In the genomic region with DNA sequence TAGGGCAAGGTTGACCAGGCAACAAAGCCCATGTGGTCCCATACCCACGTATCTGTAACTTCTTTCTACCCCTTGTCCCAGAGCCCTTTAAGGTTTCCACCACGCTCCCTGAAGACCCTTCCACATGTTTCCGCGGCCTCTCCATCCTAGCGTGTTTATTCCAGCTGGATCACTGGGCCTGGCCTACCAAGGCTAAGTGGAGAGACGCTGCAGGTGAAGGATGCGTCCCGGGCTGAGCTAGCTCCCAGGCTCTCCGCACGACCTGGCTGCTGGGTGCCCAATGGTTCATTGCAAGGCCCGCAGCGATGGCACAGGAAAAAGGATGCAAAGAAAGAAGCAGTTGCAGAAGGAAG, we compare ENCODE assay signal across 9 mouse cellular contexts. TPM values are rescaled to one million over a fixed set of nuclear protein-coding genes. Genes with fewer than 3 reads are reported as not detected.
A peak's percentile ranks its signal among the peaks of the same experiment; 100 is the strongest.
DNase-seq lines count a peak whose midpoint lies in the region; ATAC-seq and TF ChIP-seq lines count a peak whose summit lies in the region.
"Had no signal": no experiment of that assay in that cellular context is flagged by ENCODE, and none has a peak within 500 bp of the region (broad histone marks: within the 10 kb centered on the region; RNA-seq: fewer than 3 reads in every experiment).

No protein-coding gene starts in this region.

- WGBS in heart, embryonic 15.5 days, result 11% methylated on average over 12 of the region's 12 CpGs
- WGBS in forebrain, embryonic 16.5 days, result 2% methylated on average over 12 of the region's 12 CpGs
- 17% methylated on average over 12 of the region's 12 CpGs for WGBS in liver, embryonic 16.5 days (ENCODE audit: insufficient replicate concordance)

- intact Hi-C loops in heart, postnatal 25 days (cut with DNase I), result no loop called here

- 0 out of 2 replicates have a peak, but pooled peaks have one; percentile 3 for ATAC-seq in heart, embryonic 15.5 days (replicated peaks; ENCODE audit: insufficient number of reproducible peaks, insufficient read depth, low FRiP score, low read depth)
- peak; percentile 61 for ATAC-seq in forebrain, embryonic 16.5 days
- ATAC-seq in liver, embryonic 16.5 days (ENCODE audit: low read depth), result no peak
- no peak for ATAC-seq in monocyte, adult 5-6 weeks (replicated peaks; ENCODE audit: insufficient number of reproducible peaks, low FRiP score, low TSS enrichment, poor library complexity, severe bottlenecking)

- in situ Hi-C loops in ES-E14 (cut with MboI; ENCODE audit: low sequenced_read_pairs in 2 of 2, unreplicated experiment in 2 of 2), result no loop called here

- no peaks in the 10 kb centered on the region for H3K36me3 ChIP-seq in heart, embryonic 15.5 days
- H3K36me3 ChIP-seq in ES-E14 (ENCODE audit: control insufficient read depth, insufficient read depth, low read length, poor library complexity, severe bottlenecking), result no peaks in the 10 kb centered on the region
- H3K36me3 ChIP-seq in forebrain, embryonic 16.5 days (ENCODE audit: control insufficient read depth, insufficient read depth), result no peaks in the 10 kb centered on the region
- H3K36me3 ChIP-seq in liver, embryonic 16.5 days (ENCODE audit: control insufficient read depth, insufficient read depth), result no peaks in the 10 kb centered on the region

- H3K4me1 ChIP-seq in heart, embryonic 15.5 days (replicated peaks), result peaks cover 6% of the 10 kb centered on the region
- no peaks in the 10 kb centered on the region for H3K4me1 ChIP-seq in ES-E14 (ENCODE audit: control insufficient read depth in 2 of 2, insufficient read depth in 2 of 2, low read length in 2 of 2, poor library complexity in 1 of 2)
- H3K4me1 ChIP-seq in forebrain, embryonic 16.5 days (replicated peaks; ENCODE audit: control insufficient read depth, insufficient read depth, low read length), result peaks cover 35% of the 10 kb centered on the region
- no peaks in the 10 kb centered on the region for H3K4me1 ChIP-seq in liver, embryonic 16.5 days (ENCODE audit: control insufficient read depth, low read depth, low read length)

- H3K27me3 ChIP-seq in heart, embryonic 15.5 days, result peaks cover 6% of the 10 kb centered on the region; the same call in 1 of the 2 replicates
- no peaks in the 10 kb centered on the region for H3K27me3 ChIP-seq in forebrain, embryonic 16.5 days (replicated peaks; ENCODE audit: control insufficient read depth, insufficient read depth, low read length)
- H3K27me3 ChIP-seq in liver, embryonic 16.5 days (ENCODE audit: control insufficient read depth, insufficient read depth, low read depth, low read length), result peaks cover 20% of the 10 kb centered on the region

- H3K4me3 ChIP-seq in heart, embryonic 15.5 days, result peak overlapping the region; percentile 77
- peak overlapping the region; percentile 76 to 85 for H3K4me3 ChIP-seq in ES-E14 (ENCODE audit: insufficient read depth in 1 of 2, low read depth in 1 of 2, low read length in 2 of 2, poor library complexity in 1 of 2, severe bottlenecking in 1 of 2)
- H3K4me3 ChIP-seq in forebrain, embryonic 16.5 days (replicated peaks; ENCODE audit: low read length), result peak overlapping the region; percentile 89
- peak overlapping the region; percentile 66 for H3K4me3 ChIP-seq in liver, embryonic 16.5 days (ENCODE audit: low read depth, low read length)

- H3K9me3 ChIP-seq in heart, embryonic 15.5 days (replicated peaks), result no peaks in the 10 kb centered on the region
- no peaks in the 10 kb centered on the region for H3K9me3 ChIP-seq in ES-E14 (ENCODE audit: control insufficient read depth, insufficient read depth, low read depth, low read length)
- no peaks in the 10 kb centered on the region for H3K9me3 ChIP-seq in forebrain, embryonic 16.5 days (ENCODE audit: control insufficient read depth, low read length)
- no peaks in the 10 kb centered on the region for H3K9me3 ChIP-seq in liver, embryonic 16.5 days (replicated peaks; ENCODE audit: control insufficient read depth, low read length)

- H3K9ac ChIP-seq in heart, embryonic 15.5 days, result peak overlapping the region; percentile 77
- peak overlapping the region; percentile 76; the same call in 1 of the 2 replicates for H3K9ac ChIP-seq in ES-E14 (ENCODE audit: insufficient read depth, low read depth, low read length, poor library complexity, severe bottlenecking)
- peak overlapping the region; percentile 77 for H3K9ac ChIP-seq in forebrain, embryonic 16.5 days (replicated peaks; ENCODE audit: low read depth, low read length)
- no peak overlapping the region for H3K9ac ChIP-seq in liver, embryonic 16.5 days (ENCODE audit: low read depth, low read length)

- H3K4me2 ChIP-seq in heart, embryonic 15.5 days, result peak overlapping the region; percentile 86
- peak overlapping the region; percentile 75 for H3K4me2 ChIP-seq in forebrain, embryonic 16.5 days (ENCODE audit: low read length)
- peak overlapping the region; percentile 68 for H3K4me2 ChIP-seq in liver, embryonic 16.5 days (ENCODE audit: low read depth, low read length)

- 0 out of 2 replicates have a peak overlapping the region, but pooled peaks have one; percentile 50 for H3K27ac ChIP-seq in heart, embryonic 15.5 days
- H3K27ac ChIP-seq in ES-E14 (ENCODE audit: insufficient read depth, low read depth, low read length, poor library complexity, severe bottlenecking), result no peak overlapping the region
- peak overlapping the region; percentile 91 for H3K27ac ChIP-seq in forebrain, embryonic 16.5 days (ENCODE audit: low read length)
- no peak overlapping the region for H3K27ac ChIP-seq in liver, embryonic 16.5 days (ENCODE audit: low read length)

- DNase-seq in heart, postnatal 25 days (ENCODE audit: low spot score), result no peak
- DNase-seq in ES-E14 (ENCODE audit: low read depth, low spot score), result no peak
- no peak for DNase-seq in adrenal gland, postnatal 14 days
- no peak for DNase-seq in gastrocnemius, postnatal 25 days

TF ChIP-seq in ES-E14, 5 proteins besides CTCF, POLR2A, EP300 and RAD21:
- TF ChIP-seq MAFK (IDR thresholded peaks at IDR 0.05; ENCODE audit: insufficient read depth, low read depth, low read length) (no peak), CHD2 (IDR thresholded peaks at IDR 0.05; ENCODE audit: low read depth, low read length) (no peak), ZC3H11A (IDR thresholded peaks at IDR 0.05; ENCODE audit: borderline replicate concordance, low read depth, low read length) (no peak), ZNF384 (IDR thresholded peaks at IDR 0.05; ENCODE audit: low read depth, low read length) (no peak), HCFC1 (IDR thresholded peaks at IDR 0.05; ENCODE audit: borderline replicate concordance, insufficient read depth, low read length) (no peak)
TF ChIP-seq in ES-E14: peak in this region for 0.

RNA-seq across cellular contexts. Expression of a gene that starts 0.3 kb away (rescaled TPM):
- polyA plus RNA-seq in heart, embryonic 15.5 days (2015; fragmentation: Nextera tagmentation; extraction: Ambion mirVana), result 7.9 and 10.1 TPM in 2 replicates
- total RNA-seq in heart, postnatal 25 days (2021), result 10 to 100 TPM; 46.3 to 46.8 TPM
- total RNA-seq in ES-E14 (2012; rRNA removed), result 10.4 and 10.6 TPM in 2 replicates
- polyA plus RNA-seq in forebrain, embryonic 16.5 days (2015; fragmentation: Nextera tagmentation; extraction: Ambion mirVana), result 43.8 and 51.8 TPM in 2 replicates
- polyA plus RNA-seq in liver, embryonic 16.5 days (2015; fragmentation: Nextera tagmentation; extraction: Ambion mirVana), result 1.9 and 2.0 TPM in 2 replicates
- total RNA-seq in monocyte, adult 5-6 weeks (2017), result 0.19 to 2.6 TPM (median 1.7 TPM) in 3 replicates
- total RNA-seq in adrenal gland, postnatal 14 days (2021), result 9.2 TPM in 2 replicates
- 10 to 100 TPM; 14.0 to 16.4 TPM for total RNA-seq in gastrocnemius, postnatal 25 days (2021)
- total RNA-seq: MEL had no signal

Comparison
In these comparisons a context has a peak if more than half of its experiments do, and no peak if none do; other contexts are left out.
1. ATAC-seq: peak in heart, embryonic 15.5 days (single experiment) and forebrain, embryonic 16.5 days (single experiment); none in liver, embryonic 16.5 days (single experiment) and monocyte, adult 5-6 weeks (single experiment).
2. H3K27ac ChIP-seq: peak in heart, embryonic 15.5 days (single experiment) and forebrain, embryonic 16.5 days (single experiment); none in ES-E14 (single experiment) and liver, embryonic 16.5 days (single experiment).
3. Peak in every context shown above with its lines, with median percentiles within 50 percentile points of each other: H3K4me2 ChIP-seq and H3K4me3 ChIP-seq.